Comparison of ENCODE assay signal across 27 mouse cellular contexts in the genomic region with DNA sequence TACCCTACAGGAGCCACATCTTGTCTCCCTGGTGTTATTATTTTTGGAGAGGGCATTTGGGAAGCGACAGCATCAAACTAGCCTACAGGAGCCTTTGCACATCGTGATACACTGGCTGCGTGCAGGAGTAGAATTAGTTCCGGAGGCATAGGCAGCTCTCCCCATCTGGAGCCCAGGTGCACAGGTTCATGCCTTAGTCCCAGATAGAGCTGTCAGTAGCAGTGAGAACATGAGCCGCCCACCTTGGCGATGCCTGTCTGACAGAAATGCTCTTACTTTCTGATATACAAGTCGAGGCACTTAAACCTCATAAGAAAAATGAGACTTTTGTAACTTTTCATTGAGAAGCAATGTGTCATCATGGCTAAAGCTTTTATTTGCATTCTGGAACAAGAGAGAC.
DNase-seq lines count a peak whose midpoint lies in the region; ATAC-seq and TF ChIP-seq lines count a peak whose summit lies in the region.
"Had no signal": no experiment of that assay in that cellular context is flagged by ENCODE, and none has a peak within 500 bp of the region (broad histone marks: within the 10 kb centered on the region; RNA-seq: fewer than 3 reads in every experiment).

No protein-coding gene starts in this region.

- no peaks in the 10 kb centered on the region for H3K9me3 ChIP-seq in hindbrain, postnatal 0 days (ENCODE audit: low read length)
- H3K9me3 ChIP-seq in hindbrain, embryonic 10.5 days = no peaks in the 10 kb centered on the region
- no peaks in the 10 kb centered on the region for H3K9me3 ChIP-seq in embryonic facial prominence, embryonic 11.5 days (replicated peaks; ENCODE audit: control insufficient read depth, low read length)
- no peaks in the 10 kb centered on the region for H3K9me3 ChIP-seq in limb, embryonic 13.5 days
- H3K9me3 ChIP-seq: embryonic facial prominence, embryonic 13.5 days; forebrain, embryonic 13.5 days; heart, embryonic 13.5 days; hindbrain, embryonic 13.5 days; liver, embryonic 12.5 days had no signal

- H3K4me3 ChIP-seq in hindbrain, postnatal 0 days (ENCODE audit: low read length) = no peak overlapping the region
- H3K4me3 ChIP-seq in hindbrain, embryonic 10.5 days = no peak overlapping the region
- no peak overlapping the region for H3K4me3 ChIP-seq in embryonic facial prominence, embryonic 11.5 days (ENCODE audit: low read depth, low read length)
- H3K4me3 ChIP-seq in limb, embryonic 13.5 days = no peak overlapping the region
- H3K4me3 ChIP-seq: embryonic facial prominence, embryonic 13.5 days; forebrain, embryonic 13.5 days; gastrocnemius, adult 2 months; heart, embryonic 13.5 days; hindbrain, embryonic 13.5 days; liver, embryonic 12.5 days had no signal

- H3K4me2 ChIP-seq in hindbrain, postnatal 0 days (ENCODE audit: low read depth, low read length) = no peak overlapping the region
- no peak overlapping the region for H3K4me2 ChIP-seq in embryonic facial prominence, embryonic 11.5 days (ENCODE audit: low read depth, low read length)
- no peak overlapping the region for H3K4me2 ChIP-seq in limb, embryonic 13.5 days (replicated peaks)
- H3K4me2 ChIP-seq: embryonic facial prominence, embryonic 13.5 days; forebrain, embryonic 13.5 days; heart, embryonic 13.5 days; hindbrain, embryonic 13.5 days; liver, embryonic 12.5 days; midbrain, embryonic 11.5 days had no signal

- H3K27me3 ChIP-seq in hindbrain, postnatal 0 days (ENCODE audit: insufficient read depth, low read length) = no peaks in the 10 kb centered on the region
- no peaks in the 10 kb centered on the region for H3K27me3 ChIP-seq in hindbrain, embryonic 10.5 days (ENCODE audit: insufficient read depth, poor library complexity, severe bottlenecking)
- no peaks in the 10 kb centered on the region for H3K27me3 ChIP-seq in embryonic facial prominence, embryonic 11.5 days (ENCODE audit: control insufficient read depth, insufficient read depth, low read length)
- no peaks in the 10 kb centered on the region for H3K27me3 ChIP-seq in limb, embryonic 13.5 days
- H3K27me3 ChIP-seq: CH12.LX; embryonic facial prominence, embryonic 13.5 days; forebrain, embryonic 13.5 days; heart, embryonic 13.5 days; hindbrain, embryonic 13.5 days; liver, embryonic 12.5 days; Patski had no signal

- H3K27ac ChIP-seq in hindbrain, postnatal 0 days = 0 out of 2 replicates have a peak overlapping the region, but pooled peaks have one; percentile 1
- no peak overlapping the region for H3K27ac ChIP-seq in hindbrain, embryonic 10.5 days
- no peak overlapping the region for H3K27ac ChIP-seq in embryonic facial prominence, embryonic 11.5 days (replicated peaks; ENCODE audit: low read depth, low read length)
- H3K27ac ChIP-seq in limb, embryonic 13.5 days = 0 out of 2 replicates have a peak overlapping the region, but pooled peaks have one; percentile 45
- H3K27ac ChIP-seq: embryonic facial prominence, embryonic 13.5 days; forebrain, embryonic 13.5 days; gastrocnemius, adult 2 months; heart, embryonic 13.5 days; hindbrain, embryonic 13.5 days; liver, embryonic 12.5 days had no signal

- no peak for DNase-seq in hindbrain, postnatal 0 days (ENCODE audit: low spot score)
- no peak for DNase-seq in hindbrain, embryonic 10.5 days (ENCODE audit: low spot score)
- peak; percentile 26 for DNase-seq in embryo, embryonic 10.5 days (ENCODE audit: low spot score)
- peak; percentile 49 for DNase-seq in embryonic facial prominence, embryonic 11.5 days (ENCODE audit: low spot score)
- no peak for DNase-seq in cerebellum, adult 8-10 months
- DNase-seq in left cerebral cortex, postnatal 14 days (ENCODE audit: low spot score in 2 of 2) = no peak
- DNase-seq: adrenal gland, adult 2 months; B cell, adult 2 months; cerebellum, adult 11-12 months; cerebellum, postnatal 36 days; gastrocnemius, adult 2 months; heart, postnatal 14 days; kidney, postnatal 4 days; layer of hippocampus, adult 9-11 months; lung, adult 18-20 months; lung, postnatal 10 days; right cerebral cortex, postnatal 25 days had no signal

- no peak overlapping the region for H3K9ac ChIP-seq in hindbrain, postnatal 0 days (replicated peaks; ENCODE audit: low read length)
- no peak overlapping the region for H3K9ac ChIP-seq in embryonic facial prominence, embryonic 11.5 days (replicated peaks; ENCODE audit: low read length)
- 0 out of 2 replicates have a peak overlapping the region, but pooled peaks have one; percentile 4 for H3K9ac ChIP-seq in limb, embryonic 13.5 days
- H3K9ac ChIP-seq: embryonic facial prominence, embryonic 13.5 days; forebrain, embryonic 13.5 days; heart, embryonic 13.5 days; hindbrain, embryonic 13.5 days; liver, embryonic 12.5 days had no signal

- peaks cover 5% of the 10 kb centered on the region for H3K4me1 ChIP-seq in hindbrain, postnatal 0 days (ENCODE audit: insufficient read depth, low read length)
- H3K4me1 ChIP-seq in hindbrain, embryonic 10.5 days (replicated peaks) = no peaks in the 10 kb centered on the region; the same call in 1 of the 2 replicates
- no peaks in the 10 kb centered on the region for H3K4me1 ChIP-seq in embryonic facial prominence, embryonic 11.5 days (ENCODE audit: control insufficient read depth, insufficient read depth, low read length)
- peaks cover 28% of the 10 kb centered on the region for H3K4me1 ChIP-seq in limb, embryonic 13.5 days
- H3K4me1 ChIP-seq: hindbrain, embryonic 13.5 days; liver, embryonic 12.5 days had no signal

- intact Hi-C loops in left cerebral cortex, postnatal 14 days (cut with DNase I) = no loop called here

- TF ChIP-seq CTCF in hindbrain, postnatal 0 days (IDR thresholded peaks at IDR 0.05; ENCODE audit: low read depth) = no peak

- H3K36me3 ChIP-seq in hindbrain, postnatal 0 days (ENCODE audit: insufficient read depth, low read length) = no peaks in the 10 kb centered on the region
- H3K36me3 ChIP-seq in hindbrain, embryonic 10.5 days = no peaks in the 10 kb centered on the region
- no peaks in the 10 kb centered on the region for H3K36me3 ChIP-seq in embryonic facial prominence, embryonic 11.5 days (replicated peaks; ENCODE audit: control insufficient read depth, insufficient read depth, low read depth, low read length)
- no peaks in the 10 kb centered on the region for H3K36me3 ChIP-seq in limb, embryonic 13.5 days
- H3K36me3 ChIP-seq: embryonic facial prominence, embryonic 13.5 days; G1E; heart, embryonic 13.5 days; hindbrain, embryonic 13.5 days; liver, embryonic 12.5 days had no signal

- 75% methylated on average over 7 of the region's 7 CpGs for WGBS in hindbrain, postnatal 0 days
- WGBS in hindbrain, embryonic 10.5 days = 84% methylated on average over 7 of the region's 7 CpGs
- 56% methylated on average over 7 of the region's 7 CpGs for WGBS in embryonic facial prominence, embryonic 11.5 days
- WGBS in limb, embryonic 13.5 days = 32% methylated on average over 7 of the region's 7 CpGs

- no peak for ATAC-seq in hindbrain, postnatal 0 days
- no peak for ATAC-seq in embryonic facial prominence, embryonic 11.5 days (replicated peaks; ENCODE audit: insufficient number of reproducible peaks, low FRiP score, low TSS enrichment, low read depth)
- ATAC-seq in limb, embryonic 13.5 days (ENCODE audit: low FRiP score, low read depth) = no peak
- ATAC-seq: forebrain, embryonic 13.5 days; liver, embryonic 12.5 days; Patski had no signal

Comparison
In these comparisons a context has a peak if more than half of its experiments do, and no peak if none do; other contexts are left out.
1. H3K27ac ChIP-seq: peak in hindbrain, postnatal 0 days (single experiment) and limb, embryonic 13.5 days (single experiment); none in hindbrain, embryonic 10.5 days (single experiment) and embryonic facial prominence, embryonic 11.5 days (single experiment).
2. DNase-seq: peak in embryo, embryonic 10.5 days (single experiment) and embryonic facial prominence, embryonic 11.5 days (single experiment); none in hindbrain, postnatal 0 days (single experiment), hindbrain, embryonic 10.5 days (single experiment), cerebellum, adult 8-10 months (single experiment) and left cerebral cortex, postnatal 14 days (0 of 2).